Mouse (Mus musculus) splenic B cell, adult 2 months (primary cell): Measurements from ENCODE around the gene Nr1h4.

Source experiments
- DNase-seq: peaks from one replicate; pipeline ENCODE4 v3.0.0-alpha.2; 2011; ENCODE audit warnings: low read depth, low spot score
- H3K27me3 ChIP-seq: 2 replicates; pipeline ENCODE4 v1.6.1; 2012; ENCODE audit warnings: mild to moderate bottlenecking, low read length, moderate library complexity, mixed read lengths; ENCODE audit not compliant: control insufficient read depth, poor library complexity, insufficient read depth, severe bottlenecking
- H3K36me3 ChIP-seq: 2 replicates; pipeline ENCODE4 v1.6.1; 2012; ENCODE audit warnings: mild to moderate bottlenecking, low read length, moderate library complexity, mixed read lengths; ENCODE audit not compliant: control insufficient read depth, poor library complexity, insufficient read depth, severe bottlenecking

Nr1h4 gene

GRCm38 (mm10) chr10:89506479-89506878, 26.9 kb downstream of the Nr1h4 start:
- DNase-seq = no peak
- Histone ChIP-seq H3K27me3 (no peaks in the 10 kb centered on the region), H3K36me3 (no peaks in the 10 kb centered on the region)

DNA sequence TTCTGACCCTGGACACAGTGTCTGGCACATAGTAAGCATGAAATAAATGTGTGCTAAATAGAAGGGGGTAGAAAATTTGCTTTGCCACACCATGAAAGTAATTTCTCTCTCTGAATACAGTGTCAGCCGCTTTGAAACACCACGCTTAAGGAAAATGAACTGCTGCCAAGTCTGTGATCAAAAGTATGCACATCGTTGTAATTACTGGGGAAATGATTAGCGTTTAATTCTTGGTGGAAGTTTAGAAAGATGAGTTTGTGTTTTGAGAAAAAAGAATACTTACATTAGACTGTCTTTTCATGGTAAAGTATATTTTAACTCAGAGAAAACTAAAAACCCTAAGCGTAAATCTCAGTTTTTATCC, 27.8 kb downstream of the Nr1h4 start:
- no peak for DNase-seq
- no peaks in the 10 kb centered on the region for H3K36me3 ChIP-seq
- no peaks in the 10 kb centered on the region for H3K27me3 ChIP-seq

DNA sequence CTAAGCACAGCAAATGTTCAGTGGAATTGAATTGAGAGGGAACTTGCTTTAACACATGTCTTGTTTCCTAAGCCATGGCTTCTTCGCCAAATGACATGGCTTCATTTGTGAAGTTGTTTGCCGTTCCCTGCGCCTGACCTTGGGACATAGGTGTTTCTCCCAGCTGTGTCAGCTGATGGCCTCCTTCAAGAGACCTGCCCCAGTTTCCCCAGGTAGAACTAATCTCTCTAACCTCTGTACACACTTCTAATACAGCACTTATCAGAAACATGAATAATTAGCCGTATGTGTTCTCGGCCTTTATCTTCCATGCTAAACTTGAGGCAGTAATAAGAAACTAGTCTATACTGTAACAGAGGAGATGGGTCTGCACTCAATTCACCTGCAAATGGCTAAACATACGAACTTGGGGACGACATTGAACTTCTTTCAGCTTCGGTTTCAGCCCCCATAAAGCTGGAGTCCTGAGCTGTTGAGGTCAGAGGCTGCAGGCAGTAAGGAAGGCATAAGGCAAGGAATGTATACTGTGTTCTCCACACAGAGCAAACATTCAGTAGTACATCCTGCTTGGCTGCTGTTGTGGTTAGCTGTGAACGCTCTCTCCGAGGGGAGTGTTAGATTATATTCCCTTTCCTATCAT, 28.3 kb downstream of the Nr1h4 start:
- Histone ChIP-seq H3K36me3 (no peaks in the 10 kb centered on the region), H3K27me3 (no peaks in the 10 kb centered on the region)
- no peak for DNase-seq

DNA sequence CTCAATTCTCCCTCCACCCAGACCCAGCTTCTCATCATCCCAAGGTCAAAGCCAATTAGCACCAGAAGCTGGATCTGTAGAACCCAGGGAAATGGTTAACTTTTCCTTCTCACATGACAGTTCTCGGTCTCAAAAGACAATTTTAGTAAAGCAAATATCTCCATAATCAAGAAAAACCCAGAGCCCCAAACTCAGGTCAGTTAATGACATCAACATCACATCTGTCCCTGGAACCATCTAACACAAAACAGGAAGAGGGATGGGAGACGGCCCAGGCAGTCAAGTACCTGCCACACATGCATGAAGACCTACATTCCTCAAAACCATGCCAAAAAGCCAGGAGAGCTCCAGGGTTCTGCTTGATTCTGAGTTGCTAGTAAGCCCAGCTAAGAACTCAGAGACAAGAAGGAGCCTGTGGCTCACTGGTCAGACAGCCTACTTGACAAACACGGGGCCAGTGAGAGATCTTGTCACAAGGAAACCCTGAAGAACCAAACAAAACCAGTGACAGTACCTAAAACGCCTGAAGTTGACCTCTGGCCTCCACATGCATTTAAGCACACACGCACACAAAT, 30.3 kb downstream of the Nr1h4 start:
- Histone ChIP-seq H3K27me3 (no peaks in the 10 kb centered on the region), H3K36me3 (no peaks in the 10 kb centered on the region)
- no peak for DNase-seq

- Histone ChIP-seq H3K36me3 (no peaks in the 10 kb centered on the region), H3K27me3 (no peaks in the 10 kb centered on the region)
- DNase-seq = no peak
Observed at GRCm38 (mm10) chr10:89501902-89502301, 31.5 kb downstream of the Nr1h4 start.

DNA sequence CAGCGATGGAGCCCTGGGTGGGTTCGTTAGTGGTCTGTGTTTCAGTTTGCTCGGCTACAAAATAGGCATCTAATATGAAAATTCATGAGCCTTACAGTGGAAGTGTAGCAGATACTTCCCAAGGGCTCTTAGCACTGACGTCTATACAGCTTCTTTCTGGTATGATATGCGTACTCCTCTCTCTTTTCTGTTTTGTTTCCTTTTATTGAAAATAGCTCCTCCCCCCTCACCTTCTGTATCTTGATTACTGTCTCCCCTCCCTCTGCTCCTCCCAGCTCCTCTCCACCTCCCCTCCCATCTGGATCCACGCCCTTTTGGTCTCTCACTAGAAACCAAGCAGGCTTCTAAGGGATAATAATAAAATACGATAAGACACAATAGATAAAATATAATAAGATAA, 37.8 kb downstream of the Nr1h4 start:
- DNase-seq = no peak
- no peaks in the 10 kb centered on the region for H3K36me3 ChIP-seq
- no peaks in the 10 kb centered on the region for H3K27me3 ChIP-seq

- no peaks in the 10 kb centered on the region for H3K36me3 ChIP-seq
- no peaks in the 10 kb centered on the region for H3K27me3 ChIP-seq
- no peak for DNase-seq
Observed at GRCm38 (mm10) chr10:89491321-89491720, 42.1 kb downstream of the Nr1h4 start.

- no peak for DNase-seq
- no peaks in the 10 kb centered on the region for H3K27me3 ChIP-seq
- H3K36me3 ChIP-seq = no peaks in the 10 kb centered on the region
Observed at GRCm38 (mm10) chr10:89490250-89490649, 43.1 kb downstream of the Nr1h4 start.

DNA sequence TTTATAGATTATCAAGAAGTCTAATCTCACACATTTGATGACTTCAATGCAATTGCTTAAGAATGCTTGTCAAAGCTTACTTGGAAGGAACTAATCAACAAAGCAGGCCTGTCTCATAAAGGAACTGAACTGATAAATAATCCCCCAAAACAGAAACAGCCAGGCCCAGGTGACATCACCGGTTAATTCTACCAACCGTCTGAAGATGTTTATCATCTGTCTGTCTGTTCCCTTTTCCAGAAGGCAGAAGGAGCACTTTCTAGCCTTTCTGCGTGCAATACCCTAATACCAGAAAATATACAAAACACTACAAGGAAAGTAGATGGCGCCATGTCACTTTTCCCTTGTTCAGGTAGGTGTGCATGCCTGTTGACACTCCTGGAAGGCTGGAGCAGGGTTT, 43.9 kb downstream of the Nr1h4 start:
- H3K27me3 ChIP-seq = no peaks in the 10 kb centered on the region
- DNase-seq = no peak
- H3K36me3 ChIP-seq = no peaks in the 10 kb centered on the region

GRCm38 (mm10) chr10:89486995-89487742, 46.2 kb downstream of the Nr1h4 start:
- Histone ChIP-seq H3K27me3 (no peaks in the 10 kb centered on the region), H3K36me3 (no peaks in the 10 kb centered on the region)
- DNase-seq = no peak

- DNase-seq = no peak
- Histone ChIP-seq H3K27me3 (no peaks in the 10 kb centered on the region), H3K36me3 (no peaks in the 10 kb centered on the region)
Observed at GRCm38 (mm10) chr10:89484907-89485306, 48.5 kb downstream of the Nr1h4 start.

DNA sequence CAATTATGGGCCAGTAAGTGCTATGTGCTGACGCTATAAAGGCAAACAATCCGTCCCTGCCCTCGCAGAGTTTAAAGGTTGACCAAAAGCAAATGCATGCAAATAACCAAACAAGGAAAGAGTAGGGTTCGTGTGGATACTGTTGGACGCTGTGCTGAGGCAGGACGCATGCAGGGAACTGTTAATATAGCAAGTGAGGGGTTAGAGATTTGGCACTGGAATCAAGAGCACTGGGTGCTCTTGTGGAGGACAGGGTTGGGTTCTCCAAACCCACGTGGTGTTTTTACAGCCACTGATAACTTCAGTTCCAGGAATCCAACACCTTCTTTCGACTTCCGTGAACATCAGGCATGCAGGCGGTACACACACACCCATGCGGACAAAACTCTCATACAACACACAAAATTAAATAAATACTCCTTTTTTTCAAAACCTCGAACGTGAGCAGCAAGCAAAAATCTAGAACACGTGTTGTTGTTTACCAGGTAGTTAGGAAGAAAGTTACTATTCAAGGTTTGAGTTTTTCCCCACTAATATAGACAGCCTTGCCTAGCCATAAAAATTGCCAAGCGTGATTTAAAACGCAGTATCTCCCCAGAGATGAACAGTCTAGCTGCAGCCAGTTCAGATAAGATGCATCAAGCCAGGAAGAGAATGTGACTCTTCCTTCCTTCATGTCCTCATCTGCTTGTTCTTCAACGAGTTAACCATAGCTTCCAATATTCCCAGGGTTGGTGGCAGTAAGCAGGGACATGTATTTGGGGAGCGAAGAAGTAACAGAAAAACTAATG, 49.4 kb downstream of the Nr1h4 start:
- H3K36me3 ChIP-seq = no peaks in the 10 kb centered on the region
- no peak for DNase-seq
- no peaks in the 10 kb centered on the region for H3K27me3 ChIP-seq

- DNase-seq = no peak
- no peaks in the 10 kb centered on the region for H3K36me3 ChIP-seq
- H3K27me3 ChIP-seq = no peaks in the 10 kb centered on the region
Observed at GRCm38 (mm10) chr10:89483113-89483512, 50.3 kb downstream of the Nr1h4 start.

- no peak for DNase-seq
- Histone ChIP-seq H3K27me3 (no peaks in the 10 kb centered on the region), H3K36me3 (no peaks in the 10 kb centered on the region)
Observed at GRCm38 (mm10) chr10:89482142-89482681, 51.2 kb downstream of the Nr1h4 start.

DNA sequence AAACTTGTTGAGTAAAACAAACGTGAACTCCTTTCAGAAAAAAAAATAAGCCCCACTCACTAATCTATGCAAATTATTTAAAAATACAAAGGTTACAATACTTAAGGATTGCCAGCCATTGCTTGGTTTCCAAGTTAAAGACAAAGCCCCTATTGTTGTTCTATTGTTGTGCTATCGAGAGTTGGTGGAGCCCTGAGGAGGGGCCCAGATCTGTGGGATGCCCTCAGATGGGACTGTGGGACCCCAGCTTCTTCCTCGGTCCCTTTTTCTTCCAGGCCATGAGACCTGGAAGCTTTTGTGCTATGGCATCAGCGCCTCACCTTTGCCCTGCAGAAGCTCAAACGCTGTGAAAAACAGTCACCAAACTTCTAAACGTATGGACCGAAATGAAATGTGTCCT, 51.7 kb downstream of the Nr1h4 start:
- H3K27me3 ChIP-seq = no peaks in the 10 kb centered on the region
- H3K36me3 ChIP-seq = no peaks in the 10 kb centered on the region
- no peak for DNase-seq
